Mouse (Mus musculus): ENCODE results near the gene Bcl2l11.
"Not testable (repeated sequence)": the region's sequence is repeated elsewhere in the genome, so short reads cannot be mapped to it uniquely, and the experiment has no call there.

Bcl2l11 gene

GRCm38 (mm10) chr2:128172266-128172665, 46.4 kb downstream of the Bcl2l11 start:
- DNase-seq (ENCODE audit: extremely low spot score, low spot score): no peak

GRCm38 (mm10) chr2:128174176-128174575, 48.3 kb downstream of the Bcl2l11 start:
- DNase-seq (ENCODE audit: extremely low spot score, low spot score): no peak

- DNase-seq (ENCODE audit: extremely low spot score, low spot score): no peak
Observed at GRCm38 (mm10) chr2:128174604-128175342, 48.9 kb downstream of the Bcl2l11 start.

GRCm38 (mm10) chr2:128175625-128176024, 49.8 kb downstream of the Bcl2l11 start:
- no peak for DNase-seq (ENCODE audit: extremely low spot score, low spot score)

- no peak for DNase-seq (ENCODE audit: extremely low spot score, low spot score)
Observed at GRCm38 (mm10) chr2:128176391-128177044, 50.7 kb downstream of the Bcl2l11 start.

GRCm38 (mm10) chr2:128177241-128177661, 51.4 kb downstream of the Bcl2l11 start:
- DNase-seq (ENCODE audit: extremely low spot score, low spot score): no peak

GRCm38 (mm10) chr2:128179126-128179807, 53.4 kb downstream of the Bcl2l11 start:
- DNase-seq (ENCODE audit: extremely low spot score, low spot score): no peak

- no peak for DNase-seq (ENCODE audit: extremely low spot score, low spot score)
Observed at GRCm38 (mm10) chr2:128179808-128180379, 54.1 kb downstream of the Bcl2l11 start.

GRCm38 (mm10) chr2:128182181-128182580, 56.3 kb downstream of the Bcl2l11 start:
- not testable (repeated sequence) for DNase-seq (ENCODE audit: extremely low spot score, low spot score)

GRCm38 (mm10) chr2:128182751-128183150, 56.9 kb downstream of the Bcl2l11 start:
- no peak for DNase-seq (ENCODE audit: extremely low spot score, low spot score)

- DNase-seq (ENCODE audit: extremely low spot score, low spot score): no peak
Observed at GRCm38 (mm10) chr2:128183762-128184161, 57.9 kb downstream of the Bcl2l11 start.

- DNase-seq (ENCODE audit: extremely low spot score, low spot score): no peak
Observed at GRCm38 (mm10) chr2:128185942-128186341, 60.1 kb downstream of the Bcl2l11 start.

- DNase-seq (ENCODE audit: extremely low spot score, low spot score): no peak
Observed at GRCm38 (mm10) chr2:128187277-128187676, 61.4 kb downstream of the Bcl2l11 start.

GRCm38 (mm10) chr2:128188461-128188860, 62.6 kb downstream of the Bcl2l11 start:
- DNase-seq (ENCODE audit: extremely low spot score, low spot score): no peak

- DNase-seq (ENCODE audit: extremely low spot score, low spot score): peak; percentile 50
Observed at GRCm38 (mm10) chr2:128189691-128190090, 63.9 kb downstream of the Bcl2l11 start.

- no peak for DNase-seq (ENCODE audit: extremely low spot score, low spot score)
Observed at GRCm38 (mm10) chr2:128190196-128190595, 64.4 kb downstream of the Bcl2l11 start.

GRCm38 (mm10) chr2:128193411-128193810, 67.6 kb downstream of the Bcl2l11 start:
- DNase-seq (ENCODE audit: extremely low spot score, low spot score): no peak

- DNase-seq (ENCODE audit: extremely low spot score, low spot score): no peak
Observed at GRCm38 (mm10) chr2:128197379-128197778, 71.5 kb downstream of the Bcl2l11 start.

GRCm38 (mm10) chr2:128203147-128203546, 77.3 kb downstream of the Bcl2l11 start:
- DNase-seq (ENCODE audit: extremely low spot score, low spot score): no peak

GRCm38 (mm10) chr2:128203749-128204405, 78.0 kb downstream of the Bcl2l11 start:
- no peak for DNase-seq (ENCODE audit: extremely low spot score, low spot score)

GRCm38 (mm10) chr2:128208541-128208940, 82.7 kb downstream of the Bcl2l11 start:
- DNase-seq (ENCODE audit: extremely low spot score, low spot score): no peak

Data from neural tube, embryonic 10.5 days (tissue).